Mouse (Mus musculus): ENCODE measurements around the gene Tnrc6a.

Tnrc6a gene

DNA sequence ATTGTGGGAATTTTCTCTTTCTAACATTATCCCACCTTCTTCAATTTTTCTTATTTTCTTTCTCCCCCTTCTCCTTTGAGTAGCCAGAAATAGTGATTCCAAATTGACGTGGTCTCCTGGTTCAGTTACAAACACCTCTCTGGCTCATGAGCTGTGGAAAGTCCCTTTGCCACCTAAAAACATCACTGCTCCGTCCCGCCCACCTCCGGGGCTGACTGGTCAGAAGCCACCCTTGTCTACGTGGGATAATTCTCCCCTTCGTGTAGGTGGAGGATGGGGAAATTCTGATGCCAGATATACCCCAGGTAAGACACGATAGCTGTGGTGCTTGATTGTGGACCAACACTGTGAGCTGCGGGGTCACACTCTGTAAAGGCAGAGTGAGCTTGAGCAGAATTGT, 66.1 kb downstream of the Tnrc6a start:
- DNase-seq (ENCODE audit: low read depth, low spot score), result no peak

GRCm38 (mm10) chr7:123191731-123192130, 68.0 kb downstream of the Tnrc6a start:
- no peak for DNase-seq (ENCODE audit: low read depth, low spot score)

DNA sequence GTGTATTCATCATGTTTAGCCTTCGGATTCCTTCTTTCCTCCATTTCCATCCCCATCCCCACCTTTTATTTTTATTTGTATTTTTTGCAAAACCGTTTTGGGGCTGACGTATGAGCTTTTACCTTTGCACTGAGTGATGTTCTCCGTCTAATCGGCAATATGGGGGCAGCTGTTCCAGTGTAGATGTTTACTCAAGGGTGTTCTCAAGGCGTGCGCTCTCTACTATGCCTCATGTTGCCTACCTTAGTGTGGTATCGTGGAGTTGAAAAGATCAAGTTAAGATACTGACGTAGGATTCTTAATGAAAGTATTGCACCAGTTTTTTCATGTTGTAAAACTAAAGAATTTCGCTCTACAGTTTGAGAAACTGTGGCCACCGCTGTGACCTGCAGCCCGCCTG, 69.5 kb downstream of the Tnrc6a start:
- DNase-seq (ENCODE audit: low read depth, low spot score), result no peak

DNA sequence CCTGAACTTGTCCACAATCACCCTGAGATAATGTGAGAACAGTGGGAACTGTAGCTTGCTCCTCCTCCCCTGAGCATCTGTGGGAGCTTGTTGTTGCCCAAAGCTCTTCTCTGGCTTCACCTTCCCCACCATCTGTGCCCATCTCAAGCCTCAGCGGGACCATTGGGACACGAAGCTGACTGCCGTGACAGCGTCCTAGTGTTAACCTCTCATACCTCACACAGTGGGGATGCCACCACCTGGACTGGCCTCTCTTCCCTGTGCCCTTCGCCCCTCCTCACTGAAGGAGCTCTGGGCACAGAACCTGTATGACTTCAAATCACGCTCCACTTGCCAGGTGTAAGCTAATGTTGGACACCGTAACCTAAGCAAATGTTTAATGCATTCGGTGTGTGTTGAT, 71.0 kb downstream of the Tnrc6a start:
- no peak for DNase-seq (ENCODE audit: low read depth, low spot score)

GRCm38 (mm10) chr7:123196432-123196831, 72.7 kb downstream of the Tnrc6a start:
- DNase-seq (ENCODE audit: low read depth, low spot score), result no peak

DNA sequence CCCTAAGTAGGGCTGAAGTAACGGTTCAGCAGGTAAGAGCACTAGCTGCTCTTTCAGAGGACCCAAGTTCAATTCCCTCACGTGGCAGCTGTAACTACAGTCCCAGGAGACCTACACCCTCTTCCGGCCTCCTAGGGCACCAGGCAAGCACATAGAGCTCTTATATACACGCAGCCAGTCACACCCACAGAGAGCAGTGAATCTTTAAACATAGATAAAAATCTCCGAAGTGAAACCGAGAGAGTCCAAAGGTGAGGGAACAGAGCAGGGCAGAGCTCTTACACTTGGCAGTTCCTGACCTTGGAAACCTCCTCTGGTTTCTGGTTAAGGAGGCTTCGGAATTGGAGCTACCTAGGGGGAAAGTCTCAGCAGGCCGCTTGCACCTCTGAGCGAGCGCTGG, 75.0 kb downstream of the Tnrc6a start:
- no peak for DNase-seq (ENCODE audit: low read depth, low spot score)

DNA sequence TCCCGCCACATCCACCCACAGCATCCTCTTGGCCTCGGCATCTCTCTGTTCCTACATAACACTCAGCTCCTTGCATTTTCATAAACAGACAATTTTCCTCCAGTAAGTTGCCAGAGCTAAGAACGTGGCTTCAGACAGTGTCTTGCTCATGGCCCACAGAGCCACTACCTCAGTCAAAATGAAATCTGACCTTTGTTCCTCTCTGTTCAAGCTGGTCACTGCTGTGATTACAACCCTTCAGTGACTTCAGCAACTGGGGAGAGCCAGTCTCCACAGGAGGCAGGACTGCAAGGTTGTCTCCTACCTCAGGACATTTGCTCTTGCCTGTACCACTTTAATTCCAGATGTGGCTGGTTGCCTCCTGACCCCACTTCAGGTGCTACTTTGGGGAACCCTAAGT, 75.5 kb downstream of the Tnrc6a start:
- no peak for DNase-seq (ENCODE audit: low read depth, low spot score)

GRCm38 (mm10) chr7:123199656-123200206, 76.0 kb downstream of the Tnrc6a start:
- no peak for DNase-seq (ENCODE audit: low read depth, low spot score)

GRCm38 (mm10) chr7:123200722-123201121, 77.0 kb downstream of the Tnrc6a start:
- no peak for DNase-seq (ENCODE audit: low read depth, low spot score)

- DNase-seq (ENCODE audit: low read depth, low spot score), result peak; percentile 11
Observed at GRCm38 (mm10) chr7:123205261-123205660, 81.6 kb downstream of the Tnrc6a start.

DNA sequence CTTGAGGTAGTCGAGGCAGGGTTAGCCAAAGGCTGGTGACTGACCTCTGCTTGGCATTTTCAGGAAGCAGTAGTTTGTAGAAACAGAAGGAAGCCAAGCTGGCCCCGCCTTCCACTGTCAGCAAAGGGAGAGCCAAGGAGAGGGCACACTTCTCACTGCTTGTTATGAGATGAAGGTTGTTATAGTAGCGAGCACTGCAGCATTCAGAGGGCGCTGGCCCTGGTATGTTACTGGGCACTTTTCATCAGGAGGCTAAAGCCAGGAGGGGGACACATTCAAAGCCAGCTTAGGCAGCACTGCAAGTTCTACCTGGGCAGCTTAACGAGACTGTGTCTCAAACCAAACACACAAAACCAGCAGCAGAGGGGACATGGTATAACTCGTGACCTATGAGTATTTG, 83.9 kb downstream of the Tnrc6a start:
- DNase-seq (ENCODE audit: low read depth, low spot score), result no peak

GRCm38 (mm10) chr7:123209864-123210263, 86.2 kb downstream of the Tnrc6a start:
- no peak for DNase-seq (ENCODE audit: low read depth, low spot score)

- no peak for DNase-seq (ENCODE audit: low read depth, low spot score)
Observed at GRCm38 (mm10) chr7:123211461-123211860, 87.8 kb downstream of the Tnrc6a start.

GRCm38 (mm10) chr7:123212316-123212715, 88.6 kb downstream of the Tnrc6a start:
- no peak for DNase-seq (ENCODE audit: low read depth, low spot score)

DNA sequence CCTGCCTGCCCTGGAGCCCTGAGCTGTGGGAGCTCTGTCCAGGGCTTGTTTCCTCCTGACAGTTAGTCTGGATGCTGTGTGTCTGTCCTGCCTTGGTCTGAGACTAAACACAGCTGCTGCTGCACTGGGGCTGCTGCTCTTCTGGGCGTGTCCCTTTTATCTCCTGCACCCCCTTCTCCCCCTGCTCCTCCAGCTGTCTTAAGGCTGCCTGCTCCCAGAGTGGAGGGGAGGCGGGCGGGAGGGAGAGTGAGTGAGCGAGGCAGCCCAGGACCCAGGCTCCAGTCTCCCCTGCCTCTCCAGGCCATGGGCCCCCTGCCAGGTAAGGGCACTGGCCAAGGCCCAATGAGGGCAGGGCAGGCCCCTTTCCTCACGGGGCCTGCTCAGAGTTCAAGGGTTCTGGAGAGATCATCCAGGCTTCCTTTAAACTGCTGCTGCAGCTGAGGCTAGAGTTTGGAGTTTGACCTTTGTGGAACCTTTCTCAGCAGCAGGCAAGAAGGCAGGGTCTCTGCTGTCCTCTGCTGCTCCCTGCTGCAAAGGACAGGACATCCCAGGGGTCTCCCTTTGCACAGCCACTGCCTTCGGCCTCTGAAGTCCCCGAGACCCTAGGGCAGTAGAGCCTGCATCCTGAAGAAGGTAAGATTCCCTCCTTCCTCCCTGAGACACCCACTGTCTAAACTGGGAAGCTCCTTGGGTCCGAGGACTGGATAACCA, 90.8 kb downstream of the Tnrc6a start, which contains the start of gene Slc5a11:
Gene Slc5a11 (plus strand): TSS at position 416 of the 711 bp plus-strand sequence.
- DNase-seq (ENCODE audit: low read depth, low spot score), result no peak

- DNase-seq (ENCODE audit: low read depth, low spot score), result no peak
Observed at GRCm38 (mm10) chr7:123215138-123215537, 91.5 kb downstream of the Tnrc6a start.

GRCm38 (mm10) chr7:123217448-123218354, 94.0 kb downstream of the Tnrc6a start:
- DNase-seq (ENCODE audit: low read depth, low spot score), result no peak

DNA sequence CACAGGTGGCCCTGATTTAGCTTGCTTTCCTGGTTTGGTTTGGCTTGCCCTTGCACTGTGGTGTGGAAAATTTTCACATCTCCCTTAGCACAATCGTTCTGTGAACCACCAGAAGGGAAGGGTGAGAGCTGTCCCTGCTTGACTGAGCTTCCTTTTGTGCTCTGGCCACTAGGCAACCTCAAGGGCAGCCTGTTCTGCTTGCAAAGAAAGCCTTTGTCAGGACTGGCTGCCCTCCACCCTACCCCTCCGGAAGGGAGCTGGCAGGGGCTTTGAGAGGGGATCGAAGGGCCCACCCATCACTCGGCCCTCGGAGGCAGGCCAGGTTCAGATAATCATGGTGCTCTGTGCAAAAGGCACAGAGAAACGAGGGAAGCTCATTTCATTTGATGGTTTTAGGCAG, 94.9 kb downstream of the Tnrc6a start:
- DNase-seq (ENCODE audit: low read depth, low spot score), result no peak

DNA sequence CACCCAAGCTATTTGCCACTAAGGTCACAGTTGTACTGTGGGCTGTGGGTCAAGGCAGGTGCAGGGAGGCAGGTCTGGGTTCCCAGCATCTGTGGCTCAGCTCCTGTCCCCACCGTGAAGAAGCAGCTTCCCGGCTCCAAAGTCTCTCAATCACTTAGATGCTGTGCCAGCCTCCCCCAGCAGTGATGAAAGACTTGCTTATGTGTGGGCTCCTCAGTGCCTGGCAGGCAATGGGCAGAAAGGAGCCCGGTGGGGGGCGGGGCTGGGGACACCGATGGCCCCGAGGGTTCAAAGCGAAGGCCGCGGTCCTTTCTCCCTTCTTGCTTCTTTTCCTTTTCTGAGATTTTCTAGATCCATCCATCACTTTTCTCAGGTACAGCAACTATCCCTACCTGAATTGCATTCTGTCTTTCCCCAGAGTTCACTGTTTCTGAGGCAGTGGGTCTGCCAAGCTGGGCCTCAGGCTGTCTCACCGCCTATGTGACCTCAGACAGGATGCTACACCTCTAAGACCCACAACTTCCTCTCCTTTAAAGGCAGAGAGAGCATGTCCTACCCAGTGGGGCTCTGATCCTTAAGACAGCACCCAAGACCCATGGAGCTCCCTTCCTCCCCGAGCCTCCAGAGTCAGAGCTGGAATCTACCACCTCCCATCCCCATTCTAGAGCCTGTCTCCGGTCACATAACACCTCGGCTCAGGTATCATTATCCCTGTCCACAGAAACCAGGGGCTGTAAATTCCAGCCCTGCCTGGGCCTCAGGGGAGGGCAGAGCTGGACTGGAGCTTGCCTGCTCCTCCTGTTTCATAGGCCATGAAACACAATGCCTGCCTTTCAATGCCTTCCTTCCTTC, 96.3 kb downstream of the Tnrc6a start:
- no peak for DNase-seq (ENCODE audit: low read depth, low spot score)

DNA sequence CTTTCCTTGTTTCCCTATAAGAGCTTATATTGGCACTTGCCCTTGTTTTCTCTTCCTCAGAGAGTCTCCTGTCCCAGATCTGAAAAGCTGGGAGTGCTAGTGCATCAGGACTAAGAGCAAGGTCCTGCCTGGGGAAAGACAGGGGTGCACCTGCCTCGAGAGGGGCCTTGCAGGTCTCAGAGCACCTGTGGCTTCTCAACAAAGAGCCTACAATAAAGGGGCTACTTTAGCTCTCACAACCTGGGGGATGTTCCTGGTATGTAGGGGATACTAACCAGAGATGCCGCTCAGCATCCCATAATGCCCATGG, 96.9 kb downstream of the Tnrc6a start:
- no peak for DNase-seq (ENCODE audit: low read depth, low spot score)

GRCm38 (mm10) chr7:123224076-123224475, 100.4 kb downstream of the Tnrc6a start:
- DNase-seq (ENCODE audit: low read depth, low spot score), result no peak

DNA sequence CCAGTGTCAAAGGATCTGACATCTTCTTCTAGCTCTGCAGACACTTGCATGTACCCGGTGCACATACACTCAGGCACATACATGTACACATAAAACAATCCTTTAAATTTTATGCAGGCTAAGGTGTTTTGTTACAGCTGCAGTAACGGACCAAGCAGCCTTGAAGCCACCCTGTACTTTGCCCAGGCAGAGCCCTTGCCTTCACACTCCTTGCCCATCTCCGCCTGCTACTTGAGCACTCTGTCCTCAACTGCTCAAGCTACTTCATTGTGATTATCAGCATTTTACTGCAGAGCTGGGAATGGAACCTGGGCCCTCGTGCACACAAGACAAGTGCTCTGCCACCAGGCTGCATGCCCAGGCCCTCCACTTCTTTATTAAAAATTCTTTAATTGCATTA, 101.5 kb downstream of the Tnrc6a start:
- DNase-seq (ENCODE audit: low read depth, low spot score), result no peak

All from retina, adult 2 months (tissue).